Mouse (Mus musculus): ENCODE measurements around the gene Ccdc86. TPM values are rescaled to one million over a fixed set of nuclear protein-coding genes. Genes with fewer than 3 reads are reported as not detected.

Gene Ccdc86
- polyA plus RNA-seq (2014; fragmentation: Nextera tagmentation; extraction: Ambion mirVana), result 12.9 and 14.7 TPM in 2 replicates

DNA sequence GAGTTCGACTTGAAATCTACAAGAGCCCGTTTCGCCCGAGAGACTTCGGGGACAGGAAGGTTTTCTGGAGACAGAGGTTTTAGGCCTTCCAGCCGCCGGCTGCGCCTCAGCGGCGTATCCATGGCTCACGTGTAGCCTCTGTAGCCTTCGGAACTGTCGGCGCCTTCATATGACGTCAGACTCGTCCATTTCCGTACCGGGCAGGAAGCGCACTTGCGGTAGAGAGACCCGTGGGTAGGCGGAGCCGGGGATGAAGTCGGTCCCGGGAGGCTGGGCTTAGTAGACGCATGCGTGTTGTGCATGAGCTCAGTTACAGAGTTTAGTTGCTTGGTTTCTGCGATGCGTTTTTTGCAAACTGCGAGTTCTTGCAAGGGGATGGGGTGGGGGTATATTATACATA, at the start of gene Ccdc86:
Gene Ccdc86, minus strand, starts transcription at position 155 of the 400 bp plus-strand sequence.
- H3K4me1 ChIP-seq (ENCODE audit: control insufficient read depth in 2 of 2, insufficient read depth in 2 of 2, low read length in 2 of 2), result peaks cover 23 to 40% of the 10 kb centered on the region in 2 experiments
- no peaks in the 10 kb centered on the region for H3K9me3 ChIP-seq (ENCODE audit: control insufficient read depth, low read length)

GRCm38 (mm10) chr19:10993150-10993549, 44.1 kb upstream of the Ccdc86 start, which contains the start of gene Ms4a15:
Gene Ms4a15 (minus strand): TSS chr19:10993250.
- H3K4me2 ChIP-seq (ENCODE audit: low read length), result no peak within 1 kb of the TSS
- WGBS, result 84% methylated on average over 7 of the region's 7 CpGs
- H3K9me3 ChIP-seq (ENCODE audit: control insufficient read depth, low read length), result no peaks in the 10 kb centered on the region
- H3K4me1 ChIP-seq (ENCODE audit: control insufficient read depth in 2 of 2, insufficient read depth in 2 of 2, low read length in 2 of 2), result peaks cover 2 to 3% of the 10 kb centered on the region in 2 experiments; a peak in 1 of 4 replicates
- no peak for ATAC-seq (ENCODE audit: insufficient number of reproducible peaks, insufficient read depth, low FRiP score, low read depth)
- no peak within 1 kb of the TSS for H3K4me3 ChIP-seq (ENCODE audit: control insufficient read depth in 1 of 2, insufficient read depth in 1 of 2, low read depth in 1 of 2, low read length in 2 of 2)
- H3K9ac ChIP-seq (ENCODE audit: low read length), result no peak within 1 kb of the TSS
- no peak within 1 kb of the TSS for H3K27ac ChIP-seq (replicated peaks in 1 of 2; ENCODE audit: control insufficient read depth in 1 of 2, insufficient read depth in 1 of 2, low read depth in 2 of 2, low read length in 2 of 2)
- H3K36me3 ChIP-seq (ENCODE audit: control insufficient read depth, insufficient read depth, low read length), result no peaks in the 10 kb centered on the region
- H3K27me3 ChIP-seq (ENCODE audit: control insufficient read depth, insufficient read depth, low read length), result no peaks in the 10 kb centered on the region

More for the DNA sequence above, at the start of gene Ccdc86:
- peak within 1 kb of the TSS; percentile 86 for H3K9ac ChIP-seq (ENCODE audit: low read length)
- no peaks in the 10 kb centered on the region for H3K27me3 ChIP-seq (ENCODE audit: control insufficient read depth, insufficient read depth, low read length)
- peak within 1 kb of the TSS; percentile 99 for H3K4me2 ChIP-seq (ENCODE audit: low read length)
- peak within 1 kb of the TSS; percentile 14 to 39; a peak in 2 of 4 replicates for H3K27ac ChIP-seq (replicated peaks in 1 of 2; ENCODE audit: control insufficient read depth in 1 of 2, insufficient read depth in 1 of 2, low read depth in 2 of 2, low read length in 2 of 2)
- peak; percentile 93 for ATAC-seq (ENCODE audit: insufficient number of reproducible peaks, insufficient read depth, low FRiP score, low read depth)
- peak within 1 kb of the TSS; percentile 73 to 84 for H3K4me3 ChIP-seq (ENCODE audit: control insufficient read depth in 1 of 2, insufficient read depth in 1 of 2, low read depth in 1 of 2, low read length in 2 of 2)
- WGBS, result under 1% methylated on average over 30 of the region's 30 CpGs
- H3K36me3 ChIP-seq (ENCODE audit: control insufficient read depth, insufficient read depth, low read length), result peaks cover 21% of the 10 kb centered on the region

DNA sequence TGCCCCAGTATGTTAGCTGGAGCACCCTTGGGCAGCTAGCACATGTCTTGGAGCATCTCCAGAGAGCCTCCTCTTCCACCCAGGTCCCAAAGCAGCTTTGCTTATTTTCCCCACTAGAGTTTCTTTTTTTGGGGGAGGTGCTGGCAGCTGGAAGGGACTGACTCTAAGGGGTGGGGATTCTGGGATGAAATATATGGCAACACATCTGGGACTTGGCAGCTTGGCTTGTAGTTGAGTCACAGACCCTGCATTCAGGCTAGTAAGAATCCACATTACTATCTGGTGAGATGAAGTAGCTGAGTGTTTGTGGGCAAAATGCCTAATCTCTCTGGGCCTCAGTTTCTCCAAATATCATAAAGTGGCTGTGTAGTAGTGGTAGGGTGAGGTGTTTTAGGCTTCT, 42.8 kb upstream of the Ccdc86 start:
- Histone ChIP-seq H3K4me3 (ENCODE audit: control insufficient read depth in 1 of 2, insufficient read depth in 1 of 2, low read depth in 1 of 2, low read length in 2 of 2) (no peak overlapping the region), H3K9me3 (ENCODE audit: control insufficient read depth, low read length) (no peaks in the 10 kb centered on the region), H3K9ac (ENCODE audit: low read length) (no peak overlapping the region), H3K36me3 (ENCODE audit: control insufficient read depth, insufficient read depth, low read length) (no peaks in the 10 kb centered on the region), H3K4me1 (ENCODE audit: control insufficient read depth in 2 of 2, insufficient read depth in 2 of 2, low read length in 2 of 2) (peaks cover 2 to 3% of the 10 kb centered on the region in 2 experiments; a peak in 1 of 4 replicates), H3K27me3 (ENCODE audit: control insufficient read depth, insufficient read depth, low read length) (no peaks in the 10 kb centered on the region), H3K4me2 (ENCODE audit: low read length) (no peak overlapping the region), H3K27ac (replicated peaks in 1 of 2; ENCODE audit: control insufficient read depth in 1 of 2, insufficient read depth in 1 of 2, low read depth in 2 of 2, low read length in 2 of 2) (no peak overlapping the region)
- no peak for ATAC-seq (ENCODE audit: insufficient number of reproducible peaks, insufficient read depth, low FRiP score, low read depth)

DNA sequence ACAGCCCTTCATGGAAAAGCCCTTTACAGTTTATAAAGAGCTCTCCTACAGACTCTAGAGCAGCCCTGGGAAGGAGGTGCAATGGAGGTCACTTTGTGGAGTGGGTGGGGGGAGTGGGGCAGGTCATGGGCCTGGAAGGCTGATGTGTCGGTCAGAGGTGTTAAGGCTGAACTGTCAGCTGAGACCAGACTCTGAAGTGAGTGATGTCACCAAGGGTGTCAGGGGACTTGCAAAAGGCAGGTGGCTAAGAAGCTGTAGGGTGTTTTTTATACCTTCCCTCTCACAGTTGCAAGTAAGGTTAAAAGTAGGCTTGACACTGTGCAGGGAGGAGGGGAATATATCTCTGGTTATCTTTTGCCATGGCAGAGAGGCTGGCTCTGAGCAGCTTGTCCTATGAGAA, 41.7 kb upstream of the Ccdc86 start:
- WGBS, result 11% methylated on average over 1 of the region's 1 CpGs
- Histone ChIP-seq H3K4me1 (ENCODE audit: control insufficient read depth in 2 of 2, insufficient read depth in 2 of 2, low read length in 2 of 2) (peaks cover 2 to 3% of the 10 kb centered on the region in 2 experiments; a peak in 1 of 4 replicates), H3K27me3 (ENCODE audit: control insufficient read depth, insufficient read depth, low read length) (no peaks in the 10 kb centered on the region), H3K36me3 (ENCODE audit: control insufficient read depth, insufficient read depth, low read length) (no peaks in the 10 kb centered on the region), H3K4me2 (ENCODE audit: low read length) (no peak overlapping the region), H3K9ac (ENCODE audit: low read length) (no peak overlapping the region), H3K27ac (replicated peaks in 1 of 2; ENCODE audit: control insufficient read depth in 1 of 2, insufficient read depth in 1 of 2, low read depth in 2 of 2, low read length in 2 of 2) (no peak overlapping the region), H3K9me3 (ENCODE audit: control insufficient read depth, low read length) (no peaks in the 10 kb centered on the region), H3K4me3 (ENCODE audit: control insufficient read depth in 1 of 2, insufficient read depth in 1 of 2, low read depth in 1 of 2, low read length in 2 of 2) (no peak overlapping the region)
- ATAC-seq (ENCODE audit: insufficient number of reproducible peaks, insufficient read depth, low FRiP score, low read depth), result no peak

- Histone ChIP-seq H3K27me3 (ENCODE audit: control insufficient read depth, insufficient read depth, low read length) (no peaks in the 10 kb centered on the region), H3K4me3 (ENCODE audit: control insufficient read depth in 1 of 2, insufficient read depth in 1 of 2, low read depth in 1 of 2, low read length in 2 of 2) (no peak overlapping the region), H3K4me2 (ENCODE audit: low read length) (no peak overlapping the region), H3K9me3 (ENCODE audit: control insufficient read depth, low read length) (no peaks in the 10 kb centered on the region), H3K9ac (ENCODE audit: low read length) (no peak overlapping the region), H3K36me3 (ENCODE audit: control insufficient read depth, insufficient read depth, low read length) (no peaks in the 10 kb centered on the region), H3K4me1 (ENCODE audit: control insufficient read depth in 2 of 2, insufficient read depth in 2 of 2, low read length in 2 of 2) (peaks cover 2 to 3% of the 10 kb centered on the region in 2 experiments; a peak in 1 of 4 replicates), H3K27ac (replicated peaks in 1 of 2; ENCODE audit: control insufficient read depth in 1 of 2, insufficient read depth in 1 of 2, low read depth in 2 of 2, low read length in 2 of 2) (no peak overlapping the region)
- no peak for ATAC-seq (ENCODE audit: insufficient number of reproducible peaks, insufficient read depth, low FRiP score, low read depth)
- WGBS, result 77% methylated on average over 1 of the region's 1 CpGs
These were observed 39.5 kb upstream of the Ccdc86 start for GRCm38 (mm10) chr19:10988563-10988962.

- Histone ChIP-seq H3K4me2 (ENCODE audit: low read length) (no peak overlapping the region), H3K36me3 (ENCODE audit: control insufficient read depth, insufficient read depth, low read length) (no peaks in the 10 kb centered on the region), H3K27me3 (ENCODE audit: control insufficient read depth, insufficient read depth, low read length) (no peaks in the 10 kb centered on the region), H3K9ac (ENCODE audit: low read length) (no peak overlapping the region), H3K9me3 (ENCODE audit: control insufficient read depth, low read length) (no peaks in the 10 kb centered on the region), H3K27ac (replicated peaks in 1 of 2; ENCODE audit: control insufficient read depth in 1 of 2, insufficient read depth in 1 of 2, low read depth in 2 of 2, low read length in 2 of 2) (no peak overlapping the region), H3K4me3 (ENCODE audit: control insufficient read depth in 1 of 2, insufficient read depth in 1 of 2, low read depth in 1 of 2, low read length in 2 of 2) (no peak overlapping the region), H3K4me1 (ENCODE audit: control insufficient read depth in 2 of 2, insufficient read depth in 2 of 2, low read length in 2 of 2) (peaks cover 2 to 3% of the 10 kb centered on the region in 2 experiments; a peak in 1 of 4 replicates)
- ATAC-seq (ENCODE audit: insufficient number of reproducible peaks, insufficient read depth, low FRiP score, low read depth), result no peak
- WGBS, result 82% methylated on average over 4 of the region's 4 CpGs
These were observed 36.8 kb upstream of the Ccdc86 start for GRCm38 (mm10) chr19:10985889-10986288.

GRCm38 (mm10) chr19:10984551-10984950, 35.5 kb upstream of the Ccdc86 start:
- ATAC-seq (ENCODE audit: insufficient number of reproducible peaks, insufficient read depth, low FRiP score, low read depth), result no peak
- 76% methylated on average over 13 of the region's 13 CpGs for WGBS

DNA sequence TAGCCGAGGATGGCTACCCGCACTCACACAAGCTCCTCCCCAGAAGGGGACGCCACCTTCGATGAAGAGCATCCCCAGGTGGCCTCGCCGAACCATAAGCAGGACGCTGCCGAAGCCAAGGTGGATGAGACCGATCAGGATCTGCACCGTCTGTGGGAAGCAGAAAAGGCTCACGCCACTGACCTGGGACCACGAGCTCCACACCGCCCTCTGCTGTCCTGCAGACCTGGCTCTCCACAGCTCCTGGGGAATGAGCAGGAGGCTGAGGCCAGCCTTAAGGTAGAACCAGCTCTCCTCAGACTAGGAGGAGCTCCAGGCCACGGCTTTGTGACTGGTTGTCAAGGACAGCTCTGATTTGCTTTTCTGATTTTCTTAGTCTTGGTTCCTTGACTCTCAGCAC, 34.1 kb upstream of the Ccdc86 start:
- Histone ChIP-seq H3K4me2 (ENCODE audit: low read length) (peak overlapping the region; percentile 24; the same call in 1 of the 2 replicates), H3K36me3 (ENCODE audit: control insufficient read depth, insufficient read depth, low read length) (no peaks in the 10 kb centered on the region), H3K27ac (replicated peaks in 1 of 2; ENCODE audit: control insufficient read depth in 1 of 2, insufficient read depth in 1 of 2, low read depth in 2 of 2, low read length in 2 of 2) (no peak overlapping the region), H3K4me3 (ENCODE audit: control insufficient read depth in 1 of 2, insufficient read depth in 1 of 2, low read depth in 1 of 2, low read length in 2 of 2) (no peak overlapping the region), H3K9me3 (ENCODE audit: control insufficient read depth, low read length) (no peaks in the 10 kb centered on the region), H3K27me3 (ENCODE audit: control insufficient read depth, insufficient read depth, low read length) (no peaks in the 10 kb centered on the region), H3K4me1 (ENCODE audit: control insufficient read depth in 2 of 2, insufficient read depth in 2 of 2, low read length in 2 of 2) (peaks cover 0 to 3% of the 10 kb centered on the region in 2 experiments; a peak in 3 of 4 replicates), H3K9ac (ENCODE audit: low read length) (no peak overlapping the region)
- ATAC-seq (ENCODE audit: insufficient number of reproducible peaks, insufficient read depth, low FRiP score, low read depth), result no peak
- 19% methylated on average over 14 of the region's 14 CpGs for WGBS

More at GRCm38 (mm10) chr19:10984551-10984950, 35.5 kb upstream of the Ccdc86 start:
- Histone ChIP-seq H3K9me3 (ENCODE audit: control insufficient read depth, low read length) (no peaks in the 10 kb centered on the region), H3K36me3 (ENCODE audit: control insufficient read depth, insufficient read depth, low read length) (no peaks in the 10 kb centered on the region), H3K4me3 (ENCODE audit: control insufficient read depth in 1 of 2, insufficient read depth in 1 of 2, low read depth in 1 of 2, low read length in 2 of 2) (no peak overlapping the region), H3K4me2 (ENCODE audit: low read length) (no peak overlapping the region), H3K27me3 (ENCODE audit: control insufficient read depth, insufficient read depth, low read length) (no peaks in the 10 kb centered on the region), H3K4me1 (ENCODE audit: control insufficient read depth in 2 of 2, insufficient read depth in 2 of 2, low read length in 2 of 2) (peaks cover 0 to 2% of the 10 kb centered on the region in 2 experiments; a peak in 2 of 4 replicates), H3K27ac (replicated peaks in 1 of 2; ENCODE audit: control insufficient read depth in 1 of 2, insufficient read depth in 1 of 2, low read depth in 2 of 2, low read length in 2 of 2) (no peak overlapping the region), H3K9ac (ENCODE audit: low read length) (no peak overlapping the region)
